Mouse (Mus musculus) forebrain, embryonic 11.5 days (tissue): ENCODE data around the gene Asb4. TPM values are rescaled to one million over a fixed set of nuclear protein-coding genes. Genes with fewer than 3 reads are reported as not detected.

ENCODE experiments used
- ATAC-seq: fragments of 200-750 bp; cut with Nextera tagmentation; replicated peaks from 2 replicates; pipeline ENCODE4 v1.8.0; 2017; ENCODE audit warnings: moderate TSS enrichment; ENCODE audit not compliant: low FRiP score
- DNase-seq: peaks from one replicate; pipeline ENCODE4 v3.0.0-alpha.2; 2017; ENCODE audit warnings: low spot score
- H3K27ac ChIP-seq: fragments of 300-500 bp; sonication (generic); 2 replicates; pipeline ENCODE4 v1.5.1; 2014; ENCODE audit warnings: low read depth, low read length
- H3K27me3 ChIP-seq: fragments of 300-500 bp; sonication (generic); 2 replicates; pipeline ENCODE4 v1.6.1; 2014; ENCODE audit warnings: mild to moderate bottlenecking, low read length, mixed read lengths; ENCODE audit not compliant: control insufficient read depth, insufficient read depth
- H3K36me3 ChIP-seq: fragments of 300-500 bp; sonication (generic); 2 replicates; pipeline ENCODE4 v1.6.1; 2014; ENCODE audit warnings: mild to moderate bottlenecking, low read length, moderate library complexity, mixed read lengths; ENCODE audit not compliant: control insufficient read depth, insufficient read depth
- H3K4me1 ChIP-seq: fragments of 300-500 bp; sonication (generic); replicated peaks from 2 replicates; pipeline ENCODE4 v1.6.1; 2014; ENCODE audit warnings: low read length, mixed read lengths; ENCODE audit not compliant: control insufficient read depth, insufficient read depth
- H3K4me2 ChIP-seq: fragments of 300-500 bp; sonication (generic); 2 replicates; pipeline ENCODE4 v1.6.1; 2014; ENCODE audit warnings: low read depth, mild to moderate bottlenecking, low read length, moderate library complexity, mixed read lengths; ENCODE audit not compliant: severe bottlenecking
- H3K4me3 ChIP-seq: fragments of 300-500 bp; sonication (generic); 2 replicates; pipeline ENCODE4 v1.5.1; 2014; ENCODE audit warnings: low read depth, low read length
- H3K9ac ChIP-seq: fragments of 300-500 bp; sonication (generic); 2 replicates; pipeline ENCODE4 v1.6.1; 2014; ENCODE audit warnings: low read length
- H3K9me3 ChIP-seq: fragments of 300-500 bp; sonication (generic); 2 replicates; pipeline ENCODE4 v1.6.1; 2016; ENCODE audit warnings: low read length, mixed read lengths; ENCODE audit not compliant: control insufficient read depth
- WGBS: fragments of 180-500 bp; shearing (Covaris S2); extraction: QIAGEN DNeasy Blood & Tissue Kit; methylation state at CpG from one replicate; pipeline ENCODE4 v1.1.7; 2014; 5-methylcytosine and 5-hydroxymethylcytosine counted together
- polyA plus RNA-seq: library from polyadenylated mRNA; unstranded; fragments of >200 nt; fragmentation: Nextera tagmentation; extraction: Ambion mirVana; gene quantifications from 2 replicates; pipeline ENCODE4 v1.2.1, GENCODE M21; 2014

Asb4 gene
- polyA plus RNA-seq, 1 experiment from 2014 or later = 33.4 TPM

DNA sequence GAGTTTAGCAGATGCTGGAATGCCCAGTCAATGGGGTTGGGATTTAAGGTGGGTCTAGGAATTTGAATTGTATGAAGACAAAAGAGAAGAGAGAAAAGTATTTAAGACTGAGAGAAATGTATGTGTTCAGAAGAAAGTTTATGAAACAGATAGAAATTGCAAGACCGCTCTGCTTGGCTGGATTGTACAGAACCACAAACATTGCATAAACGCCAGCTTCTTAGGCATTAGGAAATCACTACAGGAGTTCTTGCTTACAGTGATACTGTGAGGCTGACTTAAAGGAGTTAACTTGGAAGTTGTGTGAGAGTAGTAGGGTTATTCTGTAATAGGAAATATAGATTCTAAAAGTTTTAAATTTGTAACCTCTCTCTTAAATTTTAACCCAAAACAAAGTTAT, 89.5 kb downstream of the Asb4 start:
- Histone ChIP-seq H3K4me3 (no peak overlapping the region), H3K4me1 (no peaks in the 10 kb centered on the region), H3K9ac (no peak overlapping the region), H3K4me2 (no peak overlapping the region), H3K27me3 (no peaks in the 10 kb centered on the region), H3K36me3 (no peaks in the 10 kb centered on the region), H3K27ac (no peak overlapping the region), H3K9me3 (no peaks in the 10 kb centered on the region)
- no peak for ATAC-seq
- WGBS = 96% methylated on average over 2 of the region's 2 CpGs
- DNase-seq = no peak

DNA sequence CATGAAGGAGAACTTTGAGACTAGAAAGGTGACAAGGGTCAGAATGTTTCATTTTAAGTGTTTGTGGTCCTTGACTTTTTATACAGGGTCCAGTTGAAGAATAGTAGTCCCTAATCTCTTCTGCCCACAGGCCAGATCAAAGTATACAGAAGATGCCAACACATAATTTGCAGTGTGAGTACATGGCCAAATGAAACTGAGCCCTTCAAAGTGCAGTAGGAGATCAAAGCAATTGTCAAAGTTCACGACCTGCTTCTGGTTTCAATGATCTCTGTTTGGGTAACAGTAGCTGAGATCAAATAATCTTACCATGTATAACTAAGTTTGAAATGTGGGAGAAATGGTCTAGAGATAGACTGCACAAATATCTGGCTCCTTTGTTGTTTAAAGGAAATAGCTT, 90.8 kb downstream of the Asb4 start:
- no peaks in the 10 kb centered on the region for H3K27me3 ChIP-seq
- H3K36me3 ChIP-seq = no peaks in the 10 kb centered on the region
- no peak overlapping the region for H3K4me2 ChIP-seq
- H3K9me3 ChIP-seq = no peaks in the 10 kb centered on the region
- no peak for ATAC-seq
- DNase-seq = no peak
- H3K27ac ChIP-seq = no peak overlapping the region
- H3K4me1 ChIP-seq = no peaks in the 10 kb centered on the region
- no peak overlapping the region for H3K4me3 ChIP-seq
- 71% methylated on average over 1 of the region's 1 CpGs for WGBS
- no peak overlapping the region for H3K9ac ChIP-seq

DNA sequence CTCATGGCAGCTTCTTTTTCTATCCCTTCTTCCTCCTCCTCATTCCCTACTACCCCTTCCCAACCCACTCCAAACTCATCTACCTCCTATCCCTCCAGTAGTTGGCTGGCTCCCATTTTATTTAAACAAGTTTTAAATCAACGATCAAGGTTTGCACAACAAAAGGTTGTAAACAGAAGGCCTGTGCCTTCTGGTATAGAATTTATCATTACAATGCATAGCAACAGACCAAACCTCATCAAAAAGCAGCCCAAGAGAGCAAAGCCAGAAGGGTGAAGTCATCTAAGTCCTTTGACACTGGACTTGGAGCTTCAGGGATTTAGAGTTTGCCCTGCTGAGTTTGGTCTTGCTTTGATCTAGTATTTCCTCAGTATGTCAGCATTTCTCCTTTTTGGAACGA, 97.9 kb downstream of the Asb4 start:
- no peak for DNase-seq
- H3K27ac ChIP-seq = no peak overlapping the region
- ATAC-seq = no peak
- 95% methylated on average over 2 of the region's 2 CpGs for WGBS
- H3K9ac ChIP-seq = no peak overlapping the region
- H3K36me3 ChIP-seq = no peaks in the 10 kb centered on the region
- H3K4me3 ChIP-seq = no peak overlapping the region
- H3K4me1 ChIP-seq = no peaks in the 10 kb centered on the region
- H3K9me3 ChIP-seq = no peaks in the 10 kb centered on the region
- no peaks in the 10 kb centered on the region for H3K27me3 ChIP-seq
- no peak overlapping the region for H3K4me2 ChIP-seq

DNA sequence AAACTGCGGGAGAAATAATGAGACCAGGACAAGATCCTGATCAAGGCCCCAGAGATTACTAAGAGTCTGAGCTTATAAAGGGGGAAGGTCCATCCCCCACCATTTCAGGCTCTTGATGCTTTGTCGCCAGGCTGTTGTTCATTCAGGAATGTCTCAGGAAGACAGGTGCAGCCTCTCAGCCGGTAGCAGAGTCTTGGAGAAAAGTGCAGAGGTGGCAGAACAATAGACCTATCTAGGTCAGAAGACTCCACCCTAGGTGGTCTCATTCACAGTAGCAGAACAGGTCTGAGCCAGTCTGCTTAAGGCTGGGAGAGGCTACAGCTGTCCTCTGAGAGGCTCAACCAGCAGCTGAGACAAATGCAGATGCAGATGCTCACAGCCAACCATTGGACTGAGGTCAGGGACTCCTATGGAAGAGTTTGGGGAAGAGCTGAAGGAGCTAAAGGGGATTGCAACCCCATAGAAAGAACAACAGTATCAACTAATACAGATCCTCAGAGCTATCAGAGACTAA, 99.1 kb downstream of the Asb4 start:
- Histone ChIP-seq H3K9me3 (no peaks in the 10 kb centered on the region), H3K4me3 (no peak overlapping the region), H3K4me1 (no peaks in the 10 kb centered on the region), H3K27me3 (no peaks in the 10 kb centered on the region), H3K36me3 (no peaks in the 10 kb centered on the region), H3K4me2 (no peak overlapping the region), H3K9ac (no peak overlapping the region), H3K27ac (no peak overlapping the region)
- ATAC-seq = no peak
- 50% methylated on average over 3 of the region's 3 CpGs for WGBS
- DNase-seq = no peak

Other genes starting within 250 kb of the Asb4 start
- gene Pon1, start 189.4 kb upstream of the Asb4 start, polyA plus RNA-seq = 0.21 TPM in 1 of 2 replicates, not detected in the other
- gene Pon3, start 127.1 kb upstream of the Asb4 start, polyA plus RNA-seq = 4.5 and 4.8 TPM in 2 replicates
- 43.9 and 45.0 TPM in 2 replicates for gene Pon2, start 84.9 kb upstream of the Asb4 start, polyA plus RNA-seq
- 0.80 and 1.4 TPM in 2 replicates for gene Pdk4, start 112.9 kb downstream of the Asb4 start, polyA plus RNA-seq